Mouse (Mus musculus) hindbrain, embryonic 11.5 days (tissue): ENCODE data around the gene Ltb. TPM values are rescaled to one million over a fixed set of nuclear protein-coding genes. Genes with fewer than 3 reads are reported as not detected.

Experiments
- ATAC-seq: fragments of 200-750 bp; cut with Nextera tagmentation; 2 replicates; pipeline ENCODE4 v1.8.0; 2017; ENCODE audit warnings: mild to moderate bottlenecking, moderate TSS enrichment, moderate library complexity; ENCODE audit not compliant: low FRiP score
- DNase-seq: peaks from one replicate; pipeline ENCODE4 v3.0.0-alpha.2; 2015; ENCODE audit warnings: low spot score
- H3K27ac ChIP-seq: fragments of 300-500 bp; sonication (generic); 2 replicates; pipeline ENCODE4 v1.5.1; 2014; ENCODE audit warnings: mild to moderate bottlenecking, low read depth, low read length
- H3K27me3 ChIP-seq: fragments of 300-500 bp; sonication (generic); 2 replicates; pipeline ENCODE4 v1.6.1; 2014; ENCODE audit warnings: mild to moderate bottlenecking, low read length, moderate library complexity, mixed read lengths; ENCODE audit not compliant: control insufficient read depth, insufficient read depth
- H3K36me3 ChIP-seq: fragments of 300-500 bp; sonication (generic); 2 replicates; pipeline ENCODE4 v1.6.1; 2014; ENCODE audit warnings: mild to moderate bottlenecking, low read length, moderate library complexity, mixed read lengths; ENCODE audit not compliant: control insufficient read depth, insufficient read depth
- H3K4me1 ChIP-seq: fragments of 300-500 bp; sonication (generic); replicated peaks from 2 replicates; pipeline ENCODE4 v1.6.1; 2014; ENCODE audit warnings: low read length, mixed read lengths; ENCODE audit not compliant: control insufficient read depth, insufficient read depth
- H3K4me2 ChIP-seq: fragments of 300-500 bp; sonication (generic); replicated peaks from 2 replicates; pipeline ENCODE4 v1.6.1; 2014; ENCODE audit warnings: mild to moderate bottlenecking, low read depth, low read length
- H3K4me3 ChIP-seq: fragments of 300-500 bp; sonication (generic); 2 replicates; pipeline ENCODE4 v1.5.1; 2014; ENCODE audit warnings: low read depth, low read length
- H3K9ac ChIP-seq: fragments of 300-500 bp; sonication (generic); 2 replicates; pipeline ENCODE4 v1.6.1; 2014; ENCODE audit warnings: low read depth, low read length
- H3K9me3 ChIP-seq: fragments of 300-500 bp; sonication (generic); 2 replicates; pipeline ENCODE4 v1.6.1; 2016; ENCODE audit warnings: low read length; ENCODE audit not compliant: control insufficient read depth
- WGBS: fragments of 180-500 bp; shearing (Covaris S2); extraction: QIAGEN DNeasy Blood & Tissue Kit; methylation state at CpG from one replicate; pipeline ENCODE4 v1.1.7; 2014; 5-methylcytosine and 5-hydroxymethylcytosine counted together
- polyA plus RNA-seq: library from polyadenylated mRNA; unstranded; fragments of >200 nt; fragmentation: Nextera tagmentation; extraction: Ambion mirVana; gene quantifications from 2 replicates; pipeline ENCODE4 v1.2.1, GENCODE M21; 2014

Gene Ltb
- polyA plus RNA-seq, 1 experiment from 2014 or later: 0.32 TPM

DNA sequence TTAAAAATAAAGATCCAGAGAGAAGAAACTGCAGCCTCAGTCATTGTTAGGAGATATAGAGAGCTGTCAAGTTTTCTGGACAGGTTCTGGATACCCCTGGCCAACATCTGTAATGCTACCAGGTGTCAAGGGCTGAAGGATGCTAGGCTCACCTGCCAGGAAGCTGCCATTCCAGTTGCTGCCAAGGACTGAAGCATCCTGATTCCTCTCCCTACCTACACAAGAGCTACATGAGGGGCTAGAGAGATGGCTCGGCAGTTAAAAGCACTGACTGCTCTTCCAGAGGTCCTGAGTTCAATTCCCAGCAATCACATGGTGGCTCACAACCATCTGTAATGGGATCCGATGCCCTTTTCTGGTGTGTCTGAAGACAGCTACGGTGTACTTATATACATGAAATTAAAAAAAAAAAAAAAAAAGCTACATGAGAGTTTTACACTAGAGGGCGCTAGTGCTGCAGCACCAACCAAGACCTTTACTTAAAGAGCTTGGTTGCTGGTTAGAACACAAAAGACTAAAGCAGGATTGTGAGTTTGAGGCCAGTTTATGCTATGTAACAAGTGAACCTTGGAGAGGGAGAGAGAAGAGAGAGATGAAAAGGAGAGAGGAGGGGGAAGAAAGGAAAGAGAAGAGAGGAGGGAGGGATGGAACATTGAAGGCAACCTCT, 25.6 kb upstream of the Ltb start:
- H3K27ac ChIP-seq: no peak overlapping the region
- no peak for ATAC-seq
- no peaks in the 10 kb centered on the region for H3K4me1 ChIP-seq
- H3K36me3 ChIP-seq: no peaks in the 10 kb centered on the region
- no peak overlapping the region for H3K4me3 ChIP-seq
- H3K4me2 ChIP-seq: no peak overlapping the region
- H3K9me3 ChIP-seq: no peaks in the 10 kb centered on the region
- H3K9ac ChIP-seq: peak overlapping the region; percentile 8; the same call in 1 of the 2 replicates
- no peaks in the 10 kb centered on the region for H3K27me3 ChIP-seq
- 20% methylated on average over 4 of the region's 4 CpGs for WGBS
- peak; percentile 75 for DNase-seq

DNA sequence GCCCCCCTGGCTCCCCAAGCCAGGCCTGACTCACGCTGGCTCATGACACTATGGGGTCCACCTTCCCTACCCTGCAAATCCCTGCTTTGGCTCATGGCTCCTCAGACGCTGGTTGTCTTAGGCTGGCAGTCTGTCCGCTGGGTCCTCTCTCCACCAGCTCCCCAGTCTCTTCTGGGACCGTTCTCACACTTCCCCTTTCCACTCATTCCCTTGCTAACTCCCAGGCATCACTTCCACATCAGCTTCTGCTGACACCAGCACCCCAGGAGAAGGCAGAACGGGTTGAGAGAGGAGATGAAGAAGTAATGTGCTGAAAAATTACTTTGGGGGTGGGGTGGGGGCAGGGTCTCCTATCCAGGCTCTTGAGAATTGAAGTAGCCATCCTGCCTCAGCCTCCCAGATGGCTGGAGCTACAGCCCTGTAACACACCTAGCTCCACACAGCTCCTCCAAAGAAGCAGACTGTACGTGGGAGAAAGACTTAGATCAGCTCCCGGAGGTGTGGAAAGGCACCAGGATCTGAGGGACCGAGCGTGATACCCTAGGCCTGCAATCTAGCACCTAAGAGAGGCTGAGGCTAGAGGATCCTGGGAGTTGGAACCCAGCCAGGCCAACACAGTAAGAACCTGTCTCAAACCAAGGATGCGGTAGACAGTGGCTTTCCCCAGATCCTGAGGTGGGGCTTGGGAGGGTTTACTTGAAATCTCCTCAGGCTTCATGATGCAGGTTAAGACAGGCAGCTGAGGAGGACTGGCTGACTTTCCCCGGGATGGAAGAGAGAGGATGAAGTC, 21.6 kb upstream of the Ltb start:
- no peak overlapping the region for H3K4me3 ChIP-seq
- H3K27ac ChIP-seq: no peak overlapping the region
- H3K36me3 ChIP-seq: no peaks in the 10 kb centered on the region
- no peaks in the 10 kb centered on the region for H3K9me3 ChIP-seq
- WGBS: 69% methylated on average over 11 of the region's 11 CpGs
- no peak overlapping the region for H3K4me2 ChIP-seq
- H3K9ac ChIP-seq: no peak overlapping the region
- DNase-seq (no peak), ATAC-seq (no peak)
- no peaks in the 10 kb centered on the region for H3K4me1 ChIP-seq
- no peaks in the 10 kb centered on the region for H3K27me3 ChIP-seq

GRCm38 (mm10) chr17:35173329-35173728, 20.9 kb upstream of the Ltb start:
- no peaks in the 10 kb centered on the region for H3K36me3 ChIP-seq
- H3K9me3 ChIP-seq: no peaks in the 10 kb centered on the region
- no peak overlapping the region for H3K27ac ChIP-seq
- no peak for DNase-seq
- 69% methylated on average over 3 of the region's 3 CpGs for WGBS
- ATAC-seq: no peak
- H3K4me1 ChIP-seq: no peaks in the 10 kb centered on the region
- no peak overlapping the region for H3K4me2 ChIP-seq
- no peak overlapping the region for H3K9ac ChIP-seq
- H3K4me3 ChIP-seq: no peak overlapping the region
- no peaks in the 10 kb centered on the region for H3K27me3 ChIP-seq

GRCm38 (mm10) chr17:35174201-35174977, 19.9 kb upstream of the Ltb start:
- Histone ChIP-seq H3K9ac (no peak overlapping the region), H3K27me3 (no peaks in the 10 kb centered on the region), H3K27ac (no peak overlapping the region), H3K4me1 (no peaks in the 10 kb centered on the region), H3K4me3 (no peak overlapping the region), H3K4me2 (no peak overlapping the region), H3K9me3 (no peaks in the 10 kb centered on the region), H3K36me3 (no peaks in the 10 kb centered on the region)
- no peak for ATAC-seq
- DNase-seq: no peak
- 71% methylated on average over 8 of the region's 8 CpGs for WGBS

GRCm38 (mm10) chr17:35175382-35175781, 18.9 kb upstream of the Ltb start:
- Histone ChIP-seq H3K27ac (no peak overlapping the region), H3K4me3 (no peak overlapping the region), H3K27me3 (no peaks in the 10 kb centered on the region), H3K36me3 (no peaks in the 10 kb centered on the region), H3K4me2 (no peak overlapping the region), H3K4me1 (no peaks in the 10 kb centered on the region), H3K9ac (no peak overlapping the region), H3K9me3 (no peaks in the 10 kb centered on the region)
- DNase-seq (no peak), ATAC-seq (no peak)
- WGBS: 72% methylated on average over 6 of the region's 6 CpGs

- H3K4me1 ChIP-seq: no peaks in the 10 kb centered on the region
- DNase-seq (no peak), ATAC-seq (no peak)
- no peak within 1 kb of the TSS for H3K27ac ChIP-seq
- no peaks in the 10 kb centered on the region for H3K36me3 ChIP-seq
- no peak within 1 kb of the TSS for H3K4me2 ChIP-seq
- WGBS: 42% methylated on average over 2 of the region's 2 CpGs
- no peak within 1 kb of the TSS for H3K9ac ChIP-seq
- H3K4me3 ChIP-seq: no peak within 1 kb of the TSS
- no peaks in the 10 kb centered on the region for H3K27me3 ChIP-seq
- no peaks in the 10 kb centered on the region for H3K9me3 ChIP-seq
These were observed 18.3 kb upstream of the Ltb start, which contains the start of gene Aif1 for GRCm38 (mm10) chr17:35175968-35176367. Gene Aif1, minus strand, starts transcription at chr17:35176068.

GRCm38 (mm10) chr17:35178528-35178927, 15.7 kb upstream of the Ltb start:
- no peaks in the 10 kb centered on the region for H3K9me3 ChIP-seq
- H3K4me1 ChIP-seq: no peaks in the 10 kb centered on the region
- DNase-seq (peak; percentile 84), ATAC-seq (no peak)
- no peak overlapping the region for H3K9ac ChIP-seq
- H3K27me3 ChIP-seq: no peaks in the 10 kb centered on the region
- H3K4me3 ChIP-seq: no peak overlapping the region
- no peaks in the 10 kb centered on the region for H3K36me3 ChIP-seq
- no peak overlapping the region for H3K27ac ChIP-seq
- no peak overlapping the region for H3K4me2 ChIP-seq
- WGBS: 17% methylated on average over 5 of the region's 5 CpGs

- Histone ChIP-seq H3K4me3 (no peak overlapping the region), H3K9ac (no peak overlapping the region), H3K4me1 (no peaks in the 10 kb centered on the region), H3K36me3 (no peaks in the 10 kb centered on the region), H3K27me3 (no peaks in the 10 kb centered on the region), H3K9me3 (no peaks in the 10 kb centered on the region), H3K27ac (no peak overlapping the region), H3K4me2 (no peak overlapping the region)
- WGBS: 81% methylated on average over 5 of the region's 5 CpGs
- no peak for DNase-seq
- ATAC-seq: no peak
These were observed 14.1 kb upstream of the Ltb start for GRCm38 (mm10) chr17:35180093-35180492.
